Mouse (Mus musculus) retina, postnatal 1 day (tissue): ENCODE measurements at regions not wholly inside any gene's neighbourhood (a gene's known extent, or its start where the extent isn't known, plus 50 kb on each side); places are given as distances from the start of the nearest gene placed in this dataset.

Experiments used
- DNase-seq: peaks from one replicate; pipeline ENCODE4 v3.0.0-alpha.2; 2012

DNA sequence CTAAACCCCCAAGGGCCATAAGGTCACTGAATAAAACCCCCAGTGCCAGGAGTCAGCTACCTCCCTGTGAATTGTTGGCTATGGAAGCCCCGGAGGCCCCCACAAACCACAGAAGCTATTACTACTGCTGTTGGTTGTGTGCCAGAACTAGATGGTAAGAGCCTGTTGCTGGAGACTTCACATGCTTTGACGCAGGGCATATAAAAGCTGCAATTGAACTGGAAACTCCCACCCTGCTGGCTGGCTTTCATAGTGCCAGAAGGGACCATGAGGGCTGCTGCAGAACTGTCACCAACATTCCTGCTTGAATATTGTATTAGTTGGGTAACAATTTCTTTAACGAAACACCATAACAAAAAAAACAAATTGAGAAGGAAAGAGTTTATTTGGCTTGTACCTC, 66.9 kb upstream of the Tbc1d5 start:
- DNase-seq, result no peak

- no peak for DNase-seq
Observed at GRCm38 (mm10) chr17:51240360-51240993, 61.3 kb upstream of the Tbc1d5 start.

DNA sequence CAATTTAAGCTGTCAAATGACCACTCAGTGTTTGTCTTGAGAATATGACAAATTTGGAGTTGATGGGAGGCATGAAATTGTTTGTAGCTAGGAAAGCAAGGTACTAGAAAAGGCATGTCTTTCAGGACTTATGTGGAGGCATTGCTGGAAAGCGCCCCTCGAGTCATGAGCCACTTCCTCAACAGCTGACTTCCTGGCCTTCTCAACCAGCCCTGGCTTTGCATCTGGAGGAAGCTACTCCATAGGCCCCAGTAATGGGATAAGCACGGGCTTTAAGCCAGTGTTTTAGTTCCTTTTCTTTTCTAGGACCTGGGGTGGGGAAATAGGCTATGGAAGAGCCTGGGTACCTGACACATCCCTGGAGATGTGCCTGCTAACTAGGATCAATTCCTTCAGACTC, 60.3 kb upstream of the Tbc1d5 start:
- DNase-seq, result no peak
